Mouse (Mus musculus) megakaryocyte, embryonic 14.5 days (primary cell): Measurements from ENCODE around the gene Gmnc. TPM values are rescaled to one million over a fixed set of nuclear protein-coding genes. Genes with fewer than 3 reads are reported as not detected.

Source experiments
- H3K27me3 ChIP-seq: replicated peaks from 2 replicates; pipeline ENCODE3; 2012; ENCODE audit warnings: inconsistent platforms
- H3K36me3 ChIP-seq: replicated peaks from 2 replicates; pipeline ENCODE3; 2012; ENCODE audit warnings: low read length, inconsistent platforms, mixed read lengths
- H3K4me1 ChIP-seq: 2 replicates; pipeline ENCODE4 v1.6.1; 2012; ENCODE audit warnings: inconsistent platforms
- H3K4me3 ChIP-seq: replicated peaks from 2 replicates; pipeline ENCODE3; 2012; ENCODE audit warnings: moderate library complexity, mild to moderate bottlenecking, inconsistent platforms
- H3K9me3 ChIP-seq: 2 replicates; pipeline ENCODE4 v1.6.1; 2012; ENCODE audit warnings: inconsistent platforms
- FLI1 ChIP-seq: IDR thresholded peaks from 2 replicates; pipeline ENCODE4 v1.6.1; 2012; ENCODE audit warnings: low read length, inconsistent platforms, mixed read lengths
- GATA1 ChIP-seq: IDR thresholded peaks from 3 replicates; pipeline ENCODE4 v1.6.1; 2012; ENCODE audit warnings: mixed read lengths, low read length, inconsistent platforms, borderline replicate concordance
- polyA plus RNA-seq: library from polyadenylated mRNA; stranded (reverse); fragments of >175 nt; gene quantifications from 2 replicates; pipeline ENCODE4 v1.2.3, GENCODE M21; 2012; ENCODE audit warnings: low replicate concordance; ENCODE audit not compliant: insufficient read depth

The Gmnc gene
- polyA plus RNA-seq, 1 experiment = not detected

DNA sequence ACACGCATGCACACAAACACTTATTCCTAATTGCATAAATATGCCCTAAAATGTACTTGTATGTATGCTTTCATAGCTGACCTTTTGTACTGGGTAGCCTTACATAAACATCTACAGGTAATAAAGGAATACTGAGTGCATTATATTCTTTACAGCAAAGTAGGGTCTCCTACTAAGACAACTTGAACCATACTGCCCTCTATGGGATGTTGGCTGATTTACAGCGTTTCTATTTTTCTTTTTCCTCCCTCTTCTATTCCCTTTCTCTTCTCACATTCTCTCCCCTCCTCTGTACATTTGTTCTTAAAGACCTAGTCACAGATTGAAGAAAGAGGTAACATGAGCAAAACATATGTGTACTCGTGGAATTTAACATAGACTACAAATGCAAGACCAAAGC is 9.3 kb downstream of the Gmnc start:
- TF ChIP-seq GATA1 = no peak
- TF ChIP-seq FLI1 = no peak
- H3K4me3 ChIP-seq = no peak overlapping the region
- no peaks in the 10 kb centered on the region for H3K36me3 ChIP-seq
- H3K9me3 ChIP-seq = no peaks in the 10 kb centered on the region
- no peaks in the 10 kb centered on the region for H3K27me3 ChIP-seq
- no peaks in the 10 kb centered on the region for H3K4me1 ChIP-seq

DNA sequence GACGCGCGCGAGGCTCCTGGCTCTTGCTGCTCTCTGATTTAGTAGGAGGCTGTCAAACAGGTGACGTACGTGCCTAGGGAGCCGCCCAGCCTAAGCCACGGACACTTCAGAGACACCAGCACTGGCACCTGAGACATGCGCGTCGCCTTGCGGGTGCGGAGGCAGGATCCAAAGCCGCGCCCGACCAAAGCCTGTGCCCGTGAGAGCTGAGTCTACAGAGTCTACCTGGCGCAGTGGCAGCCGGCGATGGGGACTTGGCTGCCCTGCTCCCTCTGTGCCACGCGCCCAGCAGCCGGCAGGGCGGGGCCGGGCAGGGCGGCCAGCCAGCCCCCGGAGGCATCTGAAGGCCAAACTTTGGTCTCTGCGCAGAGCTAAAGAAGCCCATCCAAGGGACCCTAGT is 23.5 kb downstream of the Gmnc start:
- TF ChIP-seq GATA1 (no peak), FLI1 (no peak)
- Histone ChIP-seq H3K9me3 (0 out of 2 replicates have a peak, but pooled peaks cover 5% of the 10 kb centered on the region), H3K4me1 (0 out of 2 replicates have a peak, but pooled peaks cover 3% of the 10 kb centered on the region), H3K4me3 (peak overlapping the region; percentile 23), H3K27me3 (peaks cover 6% of the 10 kb centered on the region), H3K36me3 (no peaks in the 10 kb centered on the region)

DNA sequence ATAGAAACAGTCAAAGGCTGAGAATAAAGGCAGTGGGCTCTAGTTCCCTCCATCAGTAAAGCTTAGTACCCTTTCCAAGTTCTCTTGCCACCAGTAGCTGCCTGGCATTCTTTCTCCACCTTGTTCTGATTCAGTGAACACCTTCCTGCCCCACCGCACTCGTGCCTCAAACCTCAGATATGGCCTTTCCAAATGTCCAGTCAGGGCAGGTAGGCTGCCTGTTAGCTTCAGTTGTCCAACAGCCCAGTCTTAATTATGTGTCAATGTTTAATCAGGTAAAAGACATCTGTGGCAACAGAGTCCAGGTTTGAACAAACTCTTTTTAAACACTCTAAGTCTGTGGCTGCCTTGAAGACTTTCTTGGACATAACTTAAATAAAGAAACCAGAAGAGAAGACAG is 24.6 kb downstream of the Gmnc start:
- Histone ChIP-seq H3K4me1 (0 out of 2 replicates have a peak, but pooled peaks cover 3% of the 10 kb centered on the region), H3K4me3 (no peak overlapping the region), H3K27me3 (peaks cover 6% of the 10 kb centered on the region), H3K36me3 (no peaks in the 10 kb centered on the region), H3K9me3 (0 out of 2 replicates have a peak, but pooled peaks cover 5% of the 10 kb centered on the region)
- TF ChIP-seq FLI1 = no peak
- no peak for TF ChIP-seq GATA1

DNA sequence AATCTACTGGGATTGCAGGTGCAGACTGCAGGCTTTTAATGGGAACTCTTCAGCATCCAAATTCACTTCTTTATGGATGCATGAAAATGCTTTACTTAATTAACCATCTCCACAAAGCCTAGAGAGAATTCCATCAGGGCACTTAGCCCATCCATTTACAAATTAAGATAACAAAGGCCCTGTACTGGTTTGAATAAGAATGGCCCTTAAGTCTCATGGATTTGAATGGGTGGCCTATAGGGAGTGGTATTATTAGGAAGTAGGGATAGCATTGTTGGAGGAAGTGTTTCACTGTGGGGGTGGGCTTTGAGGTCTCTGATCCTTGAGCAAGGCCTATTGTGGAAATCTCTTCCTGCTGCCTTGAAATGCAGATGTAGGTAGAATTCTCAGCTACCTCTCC is 29.5 kb downstream of the Gmnc start:
- H3K36me3 ChIP-seq = no peaks in the 10 kb centered on the region

DNA sequence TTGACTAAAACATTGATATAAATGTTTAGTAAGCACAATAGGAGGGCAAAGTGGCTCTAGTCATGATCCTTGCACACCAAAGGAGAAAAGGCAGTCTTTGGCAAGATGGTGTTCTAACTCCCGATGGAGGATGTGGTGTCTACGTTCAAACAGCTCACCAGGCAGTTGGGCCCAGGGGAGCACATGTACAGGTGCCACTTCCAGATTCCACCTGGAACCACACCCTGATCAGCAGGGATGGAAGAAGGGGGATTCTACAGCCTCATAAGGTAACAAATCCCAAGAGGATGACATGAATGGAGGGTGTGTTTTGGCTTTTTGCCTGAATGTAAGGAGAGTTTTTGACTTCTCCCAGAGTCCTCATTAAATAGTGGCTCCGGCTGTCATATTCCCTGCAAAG is 39.9 kb downstream of the Gmnc start:
- H3K9me3 ChIP-seq = peaks cover 10% of the 10 kb centered on the region
- no peak for TF ChIP-seq GATA1
- TF ChIP-seq FLI1 = no peak
- H3K4me1 ChIP-seq = no peaks in the 10 kb centered on the region
- no peaks in the 10 kb centered on the region for H3K36me3 ChIP-seq
- no peak overlapping the region for H3K4me3 ChIP-seq
- no peaks in the 10 kb centered on the region for H3K27me3 ChIP-seq

More for the DNA sequence above, 29.5 kb downstream of the Gmnc start:
- Histone ChIP-seq H3K9me3 (peaks cover 3% of the 10 kb centered on the region; the same call in 1 of the 2 replicates), H3K27me3 (peaks cover 2% of the 10 kb centered on the region), H3K4me1 (no peaks in the 10 kb centered on the region), H3K4me3 (no peak overlapping the region)
- TF ChIP-seq FLI1 (no peak), GATA1 (no peak)

DNA sequence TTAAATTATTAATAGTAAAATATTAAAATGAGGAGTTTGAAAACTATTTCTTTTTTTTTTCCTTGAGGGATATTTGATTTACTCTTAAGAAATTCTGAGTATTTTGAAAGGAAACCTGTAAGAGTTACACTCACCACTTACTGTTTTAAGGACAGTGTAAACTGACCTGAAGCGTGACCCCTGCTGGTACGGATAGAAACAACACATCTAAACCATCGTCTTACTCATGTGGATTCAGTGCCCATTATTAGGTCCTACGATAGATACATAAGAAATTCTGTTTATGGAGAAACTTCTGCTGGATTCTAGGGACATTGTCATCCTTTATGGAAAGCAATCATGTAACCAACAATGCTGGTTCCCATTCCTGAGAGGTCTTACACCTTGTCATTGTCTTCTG is 41.2 kb downstream of the Gmnc start:
- Histone ChIP-seq H3K4me1 (no peaks in the 10 kb centered on the region), H3K4me3 (no peak overlapping the region), H3K9me3 (peaks cover 7% of the 10 kb centered on the region), H3K36me3 (no peaks in the 10 kb centered on the region), H3K27me3 (no peaks in the 10 kb centered on the region)
- TF ChIP-seq FLI1 (no peak), GATA1 (no peak)

DNA sequence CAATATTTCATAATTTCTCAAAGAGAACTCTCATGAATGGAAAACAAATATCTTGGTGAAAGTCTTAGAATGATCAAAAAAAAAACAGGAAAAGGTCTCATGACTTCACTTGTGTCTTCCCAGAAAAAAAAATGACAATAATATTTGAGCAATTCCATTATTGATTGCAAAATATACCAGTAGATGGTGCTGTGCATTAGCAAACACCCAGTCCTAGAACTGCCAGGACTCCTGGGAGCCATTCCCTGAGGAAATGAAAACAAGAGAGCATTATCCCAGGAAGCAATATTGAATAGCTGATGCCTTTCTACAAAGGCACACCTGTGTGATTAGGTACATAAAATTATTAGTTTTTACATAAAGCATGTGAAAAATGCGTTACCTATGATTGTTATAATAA is 87.5 kb downstream of the Gmnc start:
- Histone ChIP-seq H3K4me1 (no peaks in the 10 kb centered on the region), H3K27me3 (no peaks in the 10 kb centered on the region), H3K9me3 (no peaks in the 10 kb centered on the region), H3K36me3 (no peaks in the 10 kb centered on the region), H3K4me3 (no peak overlapping the region)
- TF ChIP-seq GATA1 = no peak
- TF ChIP-seq FLI1 = no peak

DNA sequence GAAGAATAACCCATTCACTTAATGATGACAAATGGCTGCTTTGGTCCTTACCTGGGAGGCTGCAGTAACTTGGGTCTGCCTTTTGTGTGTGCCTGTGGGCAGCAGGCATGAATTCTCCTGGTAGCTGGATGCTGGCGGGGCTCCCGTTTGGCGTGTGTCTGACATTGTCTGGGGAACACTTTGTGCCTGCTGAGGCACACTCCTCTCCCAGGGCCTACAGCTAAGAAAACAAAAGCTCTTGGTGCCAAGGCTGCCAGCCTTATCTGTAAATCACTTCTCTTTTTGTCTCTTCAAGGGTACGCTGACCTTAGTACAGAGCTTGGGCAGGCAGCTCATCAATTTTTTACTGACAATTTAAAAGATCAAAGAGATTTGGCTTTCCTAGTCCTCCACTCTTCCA is 90.0 kb downstream of the Gmnc start:
- Histone ChIP-seq H3K4me3 (no peak overlapping the region), H3K27me3 (no peaks in the 10 kb centered on the region), H3K9me3 (no peaks in the 10 kb centered on the region), H3K36me3 (no peaks in the 10 kb centered on the region), H3K4me1 (no peaks in the 10 kb centered on the region)
- TF ChIP-seq FLI1 (no peak), GATA1 (no peak)

DNA sequence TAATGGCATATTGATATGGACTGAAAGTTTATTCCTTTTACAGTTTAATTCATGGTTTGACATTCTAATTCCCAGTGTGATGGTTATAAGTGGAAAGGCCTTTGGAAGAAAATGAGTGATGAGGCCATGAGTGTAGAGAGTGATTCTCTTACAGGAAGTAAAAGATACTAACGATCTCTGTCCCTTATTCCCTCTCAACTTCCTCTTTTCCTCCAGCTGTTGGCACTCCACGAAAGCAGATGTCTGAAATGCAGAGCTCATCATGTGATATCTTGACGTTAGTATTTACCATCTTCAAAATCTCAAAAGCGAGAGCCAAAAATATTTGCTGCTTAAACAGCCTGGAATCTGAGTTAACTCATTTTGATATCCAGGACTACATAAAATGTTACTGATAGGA is 105.1 kb downstream of the Gmnc start:
- Histone ChIP-seq H3K36me3 (no peaks in the 10 kb centered on the region), H3K4me3 (no peak overlapping the region), H3K9me3 (no peaks in the 10 kb centered on the region), H3K4me1 (no peaks in the 10 kb centered on the region), H3K27me3 (no peaks in the 10 kb centered on the region)
- TF ChIP-seq FLI1 (no peak), GATA1 (no peak)

DNA sequence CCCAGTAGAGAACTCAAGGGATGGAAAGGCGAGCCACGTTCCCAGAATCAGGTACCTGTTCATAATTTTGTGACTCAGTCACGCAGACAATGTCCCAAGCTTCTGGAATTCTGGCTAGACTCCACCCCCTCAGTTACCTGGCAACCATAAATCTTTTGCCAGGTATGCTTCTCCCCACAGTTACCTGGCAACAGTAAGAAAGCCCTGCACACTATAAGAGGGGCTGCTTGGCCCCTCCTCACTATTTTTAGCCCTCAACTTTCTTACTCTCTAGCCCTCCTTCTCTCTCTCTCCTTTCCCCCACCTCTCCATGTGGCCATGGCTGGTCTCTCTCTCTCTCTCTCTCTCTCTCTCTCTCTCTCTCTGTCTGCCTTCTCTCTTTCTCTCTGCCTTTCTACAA is 114.6 kb downstream of the Gmnc start:
- Histone ChIP-seq H3K4me1 (no peaks in the 10 kb centered on the region), H3K9me3 (peaks cover 4% of the 10 kb centered on the region; the same call in 1 of the 2 replicates), H3K36me3 (no peaks in the 10 kb centered on the region), H3K4me3 (no peak overlapping the region), H3K27me3 (no peaks in the 10 kb centered on the region)
- TF ChIP-seq GATA1 (no peak), FLI1 (no peak)
